Mouse (Mus musculus): ENCODE measurements around the gene D630023F18Rik.

- no peak for TF ChIP-seq CTCF (IDR thresholded peaks at IDR 0.05)
- no peak for TF ChIP-seq EP300 (IDR thresholded peaks at IDR 0.05)
These were observed at the start of gene D630023F18Rik for GRCm38 (mm10) chr1:65122574-65123372.
